7 mouse cellular contexts compared by ENCODE assay signal in genomic region chr14:31019331-31020205, GRCm38 (mm10). TPM values are rescaled to one million over a fixed set of nuclear protein-coding genes. Genes with fewer than 3 reads are reported as not detected.
DNase-seq lines count a peak whose midpoint lies in the region; ATAC-seq and TF ChIP-seq lines count a peak whose summit lies in the region.

No protein-coding gene starts in this region.

- peak overlapping the region; percentile 98 for H3K9ac ChIP-seq in CH12.LX (ENCODE audit: insufficient read depth, low read depth)

- no peak; the same call in 1 of the 2 replicates for TF ChIP-seq POLR2A in CH12.LX (IDR thresholded peaks at IDR 0.05; ENCODE audit: low read depth, low read length)

- in situ Hi-C loops in CH12.LX (cut with MboI; ENCODE audit: low pct_ligation_motif_present, low pct_unique_long_range_greater_than_20kb, low sequenced_read_pairs): no loop called here

- no peak for TF ChIP-seq CTCF in CH12.LX (conservative IDR thresholded peaks at IDR 0.05 in 1 of 2, IDR thresholded peaks at IDR 0.05 in 1 of 2; ENCODE audit: low read depth in 2 of 2, low read length in 2 of 2)

- peak; percentile 28; the same call in 1 of the 2 replicates for TF ChIP-seq EP300 in CH12.LX (IDR thresholded peaks at IDR 0.05; ENCODE audit: low read length)

- H3K4me2 ChIP-seq in CH12.LX (ENCODE audit: insufficient read depth, low read depth, poor library complexity, severe bottlenecking): peak overlapping the region; percentile 86

- H3K4me1 ChIP-seq in CH12.LX (ENCODE audit: control insufficient read depth in 1 of 2, insufficient read depth in 2 of 2): peaks cover 9 to 61% of the 10 kb centered on the region in 2 experiments

- H3K27me3 ChIP-seq in CH12.LX (replicated peaks): no peaks in the 10 kb centered on the region

- H3K79me2 ChIP-seq in CH12.LX (replicated peaks; ENCODE audit: control insufficient read depth, extremely low read depth, insufficient read depth, poor library complexity, severe bottlenecking) (peaks cover 58% of the 10 kb centered on the region), macrophage (ENCODE audit: inconsistent target) (peaks cover 83% of the 10 kb centered on the region)

- peaks cover 24 to 52% of the 10 kb centered on the region in 2 experiments for H3K36me3 ChIP-seq in CH12.LX (replicated peaks in 1 of 2; ENCODE audit: control insufficient read depth in 1 of 2, insufficient read depth in 1 of 2, low read length in 1 of 2)
- peaks cover 20% of the 10 kb centered on the region for H3K36me3 ChIP-seq in macrophage (ENCODE audit: inconsistent target)

- DNase-seq in CH12.LX (ENCODE audit: extremely low read depth): peak; percentile 91
- peak; percentile 82 for DNase-seq in heart, postnatal 4 days
- DNase-seq in left cerebral cortex, adult 18-20 months (ENCODE audit: low spot score in 2 of 2): peak; percentile 48 to 68
- DNase-seq in skeletal muscle tissue, adult 2 months (ENCODE audit: low read depth, low spot score): peak; percentile 62

- peak overlapping the region; percentile 85 to 98 (median 96) for H3K4me3 ChIP-seq in CH12.LX (replicated peaks in 1 of 3; ENCODE audit: low read depth in 2 of 3, low read length in 2 of 3, poor library complexity in 1 of 3)
- H3K4me3 ChIP-seq in macrophage (ENCODE audit: inconsistent target): peak overlapping the region; percentile 62

- no peaks in the 10 kb centered on the region for H3K9me3 ChIP-seq in CH12.LX (replicated peaks; ENCODE audit: low read length)

- peak overlapping the region; percentile 78; the same call in 1 of the 2 replicates for H3K27ac ChIP-seq in CH12.LX (ENCODE audit: insufficient read depth, low read depth)
- H3K27ac ChIP-seq in macrophage: peak overlapping the region; percentile 59

- WGBS in macrophage (ENCODE audit: missing documents): 3% methylated on average over 42 of the region's 56 CpGs

- dilution Hi-C loops in CH12.LX (cut with MboI; ENCODE audit: extremely low pct_ligation_motif_present, extremely low pct_unique_long_range_greater_than_20kb, low sequenced_read_pairs): no loop called here

- peak; percentile 89 for ATAC-seq in activated CD4-positive, CD25-positive, alpha-beta regulatory T cell, adult 4 months
- peak; percentile 88 for ATAC-seq in erythroid progenitor cell, adult 5-6 weeks (replicated peaks; ENCODE audit: low FRiP score, poor library complexity, severe bottlenecking)

- TF ChIP-seq RAD21 in CH12.LX (IDR thresholded peaks at IDR 0.05; ENCODE audit: low read depth, low read length): no peak

TF ChIP-seq in CH12.LX, 34 proteins besides CTCF, POLR2A, EP300 and RAD21 (continues in another document):
- TF ChIP-seq TBP (conservative IDR thresholded peaks at IDR 0.05; ENCODE audit: low read depth, low read length) (0 out of 2 replicates have a peak, but pooled peaks have one; percentile 38), IRF4 (IDR thresholded peaks at IDR 0.05; ENCODE audit: low read depth, low read length) (peak; percentile 24; the same call in 1 of the 2 replicates), TCF12 (IDR thresholded peaks at IDR 0.05; ENCODE audit: low read depth, low read length) (0 out of 2 replicates have a peak, but pooled peaks have one; percentile 45), NELFE (IDR thresholded peaks at IDR 0.05; ENCODE audit: low read depth, low read length) (no peak), JUN (IDR thresholded peaks at IDR 0.05; ENCODE audit: insufficient read depth, low read depth, low read length) (no peak), ZNF384 (IDR thresholded peaks at IDR 0.05; ENCODE audit: low read depth, low read length) (peak; percentile 99), ELF1 (IDR thresholded peaks at IDR 0.05; ENCODE audit: low read depth, low read length) (peak; percentile 53; the same call in 1 of the 2 replicates), RCOR1 (conservative IDR thresholded peaks at IDR 0.05; ENCODE audit: low read depth, low read length) (0 out of 2 replicates have a peak, but pooled peaks have one; percentile 28), CHD1 (IDR thresholded peaks at IDR 0.05; ENCODE audit: low read depth, low read length) (peak; percentile 96), MYC (IDR thresholded peaks at IDR 0.05; ENCODE audit: low read depth, low read length) (peak; percentile 14; the same call in 1 of the 2 replicates), SIN3A (IDR thresholded peaks at IDR 0.05; ENCODE audit: low read length) (peak; percentile 82), E2F4 (IDR thresholded peaks at IDR 0.05; ENCODE audit: insufficient replicate concordance, low read depth, low read length) (peak; percentile 66; the same call in 1 of the 2 replicates), GABPA (IDR thresholded peaks at IDR 0.05; ENCODE audit: insufficient replicate concordance, low read depth, low read length) (no peak), ZMIZ1 (IDR thresholded peaks at IDR 0.05; ENCODE audit: low read depth, low read length) (no peak), UBTF (IDR thresholded peaks at IDR 0.05; ENCODE audit: low read depth, low read length) (peak; percentile 71; the same call in 1 of the 2 replicates), PAX5 (IDR thresholded peaks at IDR 0.05; ENCODE audit: low read length) (no peak), HCFC1 (IDR thresholded peaks at IDR 0.05; ENCODE audit: low read depth, low read length) (0 out of 2 replicates have a peak, but pooled peaks have one; percentile 28), ETS1 (conservative IDR thresholded peaks at IDR 0.05; ENCODE audit: low read depth, low read length) (no peak; the same call in 1 of the 2 replicates)

RNA-seq across cellular contexts. Expression of gene Gnl3, which starts 0.6 kb away (rescaled TPM):
- 136 and 207 TPM in 2 replicates for total RNA-seq in CH12.LX (2012; rRNA removed)
- 321 and 385 TPM in 2 replicates for total RNA-seq in CH12.LX (2014; rRNA removed)
- polyA plus RNA-seq in CH12.LX (2012; ENCODE audit: insufficient read length, low read depth): 364 and 365 TPM in 2 replicates
- 10 to 100 TPM; 61.3 to 74.2 TPM for polyA plus RNA-seq in activated CD4-positive, CD25-positive, alpha-beta regulatory T cell, adult 4 months (2017; shearing (Covaris generic))
- 53.7 and 58.0 TPM in 2 replicates for total RNA-seq in erythroid progenitor cell, adult 5-6 weeks (2015; ENCODE audit: low replicate concordance)
- 33.6 and 40.5 TPM in 2 replicates for total RNA-seq in erythroid progenitor cell, adult 5-6 weeks (2017; ENCODE audit: low replicate concordance)
- total RNA-seq in heart, postnatal 4 days (2021): 10 to 100 TPM; 37.9 to 41.4 TPM
- 10 to 100 TPM; 42.1 to 53.0 TPM for total RNA-seq in left cerebral cortex, adult 18-20 months (2021)
- 100 to 1,000 TPM in 21 of 26 experiments, 10 to 100 TPM in 5; 36.0 to 200 (median 116) TPM for total RNA-seq in macrophage (2018; cell fraction: chromatin; rRNA removed)
- 10 to 100 TPM; 13.4 to 31.4 (median 21.3) TPM for total RNA-seq in macrophage (2018; cell fraction: cytosol; rRNA removed)
- 100 to 1,000 TPM in 4 of 26 experiments, 10 to 100 TPM in 22; 39.2 to 215 (median 62.6) TPM for total RNA-seq in macrophage (2018; cell fraction: nucleus; rRNA removed)
- polyA plus RNA-seq in macrophage (2018): 29.0 to 64.4 TPM (median 63.1 TPM) in 3 replicates

RNA-seq across cellular contexts. Expression of gene Pbrm1, which starts 0.6 kb away (rescaled TPM):
- total RNA-seq in CH12.LX (2012; rRNA removed) (20.4 and 25.6 TPM in 2 replicates), CH12.LX (2014; rRNA removed) (22.6 and 24.6 TPM in 2 replicates)
- polyA plus RNA-seq in CH12.LX (2012; ENCODE audit: insufficient read length, low read depth) (22.5 and 28.8 TPM in 2 replicates), macrophage (2018) (19.0 to 25.4 TPM (median 21.5 TPM) in 3 replicates)
- 10 to 100 TPM; 41.0 to 51.7 TPM for polyA plus RNA-seq in activated CD4-positive, CD25-positive, alpha-beta regulatory T cell, adult 4 months (2017; shearing (Covaris generic))
- total RNA-seq in erythroid progenitor cell, adult 5-6 weeks (2015; ENCODE audit: low replicate concordance): 137 and 157 TPM in 2 replicates
- total RNA-seq in erythroid progenitor cell, adult 5-6 weeks (2017; ENCODE audit: low replicate concordance): 163 and 194 TPM in 2 replicates
- total RNA-seq in heart, postnatal 4 days (2021): 100 to 1,000 TPM in 1 of 2 experiments, 10 to 100 TPM in 1; 97.2 to 101 TPM
- 10 to 100 TPM; 52.3 to 54.5 TPM for total RNA-seq in left cerebral cortex, adult 18-20 months (2021)
- 100 to 1,000 TPM in 23 of 26 experiments, 10 to 100 TPM in 3; 73.5 to 177 (median 129) TPM for total RNA-seq in macrophage (2018; cell fraction: chromatin; rRNA removed)
- total RNA-seq in macrophage (2018; cell fraction: cytosol; rRNA removed): 10 to 100 TPM; 24.4 to 54.3 (median 35.3) TPM
- 100 to 1,000 TPM in 4 of 26 experiments, 10 to 100 TPM in 22; 47.5 to 124 (median 69.4) TPM for total RNA-seq in macrophage (2018; cell fraction: nucleus; rRNA removed)

RNA-seq across cellular contexts. Expression of gene Spcs1, which starts 18.1 kb away (rescaled TPM):
- total RNA-seq in CH12.LX (2012; rRNA removed) (150 and 179 TPM in 2 replicates), CH12.LX (2014; rRNA removed) (344 and 351 TPM in 2 replicates)
- polyA plus RNA-seq in CH12.LX (2012; ENCODE audit: insufficient read length, low read depth) (176 and 181 TPM in 2 replicates), macrophage (2018) (227 to 384 TPM (median 331 TPM) in 3 replicates)
- 100 to 1,000 TPM; 322 to 323 TPM for polyA plus RNA-seq in activated CD4-positive, CD25-positive, alpha-beta regulatory T cell, adult 4 months (2017; shearing (Covaris generic))
- 77.8 and 139 TPM in 2 replicates for total RNA-seq in erythroid progenitor cell, adult 5-6 weeks (2015; ENCODE audit: low replicate concordance)
- total RNA-seq in erythroid progenitor cell, adult 5-6 weeks (2017; ENCODE audit: low replicate concordance): 41.7 and 80.6 TPM in 2 replicates
- total RNA-seq in heart, postnatal 4 days (2021): 100 to 1,000 TPM; 176 to 181 TPM
- 100 to 1,000 TPM; 166 to 174 TPM for total RNA-seq in left cerebral cortex, adult 18-20 months (2021)
- total RNA-seq in macrophage (2018; cell fraction: chromatin; rRNA removed): 10 to 100 TPM in 22 of 26 experiments, 1 to 10 TPM in 4; 7.4 to 46.0 (median 17.0) TPM
- total RNA-seq in macrophage (2018; cell fraction: cytosol; rRNA removed): 100 to 1,000 TPM; 208 to 300 (median 243) TPM
- total RNA-seq in macrophage (2018; cell fraction: nucleus; rRNA removed): 100 to 1,000 TPM in 1 of 26 experiments, 10 to 100 TPM in 25; 28.6 to 104 (median 62.5) TPM

RNA-seq across cellular contexts. Expression of gene Glt8d1, which starts 18.4 kb away (rescaled TPM):
- 12.6 and 13.8 TPM in 2 replicates for total RNA-seq in CH12.LX (2012; rRNA removed)
- total RNA-seq in CH12.LX (2014; rRNA removed): 22.5 and 24.9 TPM in 2 replicates
- polyA plus RNA-seq in CH12.LX (2012; ENCODE audit: insufficient read length, low read depth): 11.1 and 11.7 TPM in 2 replicates
- polyA plus RNA-seq in activated CD4-positive, CD25-positive, alpha-beta regulatory T cell, adult 4 months (2017; shearing (Covaris generic)): 1 to 10 TPM; 4.1 to 9.7 TPM
- 21.0 and 37.8 TPM in 2 replicates for total RNA-seq in erythroid progenitor cell, adult 5-6 weeks (2015; ENCODE audit: low replicate concordance)
- 7.1 and 16.7 TPM in 2 replicates for total RNA-seq in erythroid progenitor cell, adult 5-6 weeks (2017; ENCODE audit: low replicate concordance)
- total RNA-seq in heart, postnatal 4 days (2021): 10 to 100 TPM; 31.2 to 32.3 TPM
- 10 to 100 TPM; 34.0 to 38.2 TPM for total RNA-seq in left cerebral cortex, adult 18-20 months (2021)
- total RNA-seq in macrophage (2018; cell fraction: chromatin; rRNA removed): 10 to 100 TPM; 42.3 to 95.3 (median 64.0) TPM
- 10 to 100 TPM; 15.7 to 33.1 (median 21.5) TPM for total RNA-seq in macrophage (2018; cell fraction: cytosol; rRNA removed)
- 100 to 1,000 TPM in 1 of 26 experiments, 10 to 100 TPM in 25; 41.3 to 102 (median 59.5) TPM for total RNA-seq in macrophage (2018; cell fraction: nucleus; rRNA removed)
- polyA plus RNA-seq in macrophage (2018): 25.5 to 38.1 TPM (median 30.8 TPM) in 3 replicates

Comparison
In these comparisons a context has a peak if more than half of its experiments do, and no peak if none do; other contexts are left out.
1. Peak in every context shown above with its lines: DNase-seq, ATAC-seq, H3K4me3 ChIP-seq and H3K27ac ChIP-seq.